Mouse (Mus musculus) forebrain, embryonic 10.5 days (tissue): ENCODE data around the gene Gak. TPM values are rescaled to one million over a fixed set of nuclear protein-coding genes. Genes with fewer than 3 reads are reported as not detected.

Source experiments
- DNase-seq: peaks from one replicate; pipeline ENCODE4 v3.0.0-alpha.2; 2017; ENCODE audit warnings: low spot score; ENCODE audit errors: extremely low spot score
- H3K27ac ChIP-seq: fragments of 300-500 bp; sonication (generic); 2 replicates; pipeline ENCODE4 v1.5.1; 2016; ENCODE audit warnings: mild to moderate bottlenecking
- H3K27me3 ChIP-seq: fragments of 300-500 bp; sonication (generic); 2 replicates; pipeline ENCODE4 v1.6.1; 2016; ENCODE audit warnings: mild to moderate bottlenecking; ENCODE audit not compliant: poor library complexity, severe bottlenecking
- H3K36me3 ChIP-seq: fragments of 300-500 bp; sonication (generic); replicated peaks from 2 replicates; pipeline ENCODE4 v1.6.1; 2016; ENCODE audit warnings: mild to moderate bottlenecking, moderate library complexity
- H3K4me1 ChIP-seq: fragments of 300-500 bp; sonication (generic); 2 replicates; pipeline ENCODE4 v1.6.1; 2016
- H3K4me3 ChIP-seq: fragments of 300-500 bp; sonication (generic); 2 replicates; pipeline ENCODE4 v1.5.1; 2016; ENCODE audit warnings: mild to moderate bottlenecking, moderate library complexity
- H3K9me3 ChIP-seq: fragments of 300-500 bp; sonication (generic); 2 replicates; pipeline ENCODE4 v1.6.1; 2016; ENCODE audit warnings: mild to moderate bottlenecking, moderate library complexity
- WGBS: fragments of 180-500 bp; shearing (Covaris S2); methylation state at CpG from one replicate; pipeline ENCODE4 v1.1.7; 2016; 5-methylcytosine and 5-hydroxymethylcytosine counted together
- polyA plus RNA-seq: library from polyadenylated mRNA; unstranded; fragments of >200 nt; fragmentation: Nextera tagmentation; extraction: Ambion mirVana; gene quantifications from 2 replicates; pipeline ENCODE4 v1.2.1, GENCODE M21; 2016

The Gak gene
- 62.8 and 64.2 TPM in 2 replicates for polyA plus RNA-seq

DNA sequence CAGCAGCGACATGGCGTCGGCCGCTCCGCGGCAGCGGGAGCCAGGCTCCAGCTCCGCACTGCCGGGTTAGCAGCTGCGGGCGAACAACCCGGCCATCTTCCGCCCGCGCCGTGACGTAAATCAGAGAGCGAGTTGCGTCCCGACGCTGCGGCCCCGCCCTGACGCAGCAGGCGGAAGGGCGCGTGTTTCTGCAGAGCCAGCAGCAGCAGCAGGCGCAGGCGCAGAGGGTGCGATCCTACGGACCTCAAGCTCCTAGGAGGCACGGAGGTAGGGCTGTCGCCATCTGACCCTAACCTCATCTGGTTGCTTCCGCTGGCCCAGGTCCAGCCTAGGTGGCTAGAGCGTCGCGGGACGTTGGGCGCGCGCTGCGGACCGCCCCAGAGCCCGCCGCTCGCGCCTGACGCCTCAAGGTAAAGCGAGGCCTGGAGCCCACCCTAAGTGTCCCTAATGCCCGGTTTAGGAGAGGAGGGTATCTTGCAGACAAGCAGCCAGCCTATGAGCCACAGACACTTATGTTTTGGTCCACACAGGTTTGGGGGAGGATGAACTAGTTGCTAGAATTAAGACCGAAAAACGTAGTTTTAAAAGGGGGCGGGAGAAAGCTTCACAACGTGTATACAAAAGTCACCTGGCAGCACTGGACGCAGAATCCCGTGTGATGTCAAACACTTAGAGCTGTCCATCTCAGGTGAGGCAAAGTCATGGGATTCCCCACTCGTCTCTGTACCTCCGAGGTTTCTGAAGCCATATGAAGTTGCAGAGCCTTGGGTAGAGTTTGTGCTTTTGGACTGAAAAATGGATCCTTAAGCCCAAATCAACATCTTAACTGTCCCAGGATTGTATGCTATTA is at the start of gene Gak, which contains the start of gene Tmem175:
Gene Gak, minus strand, starts transcription at position 122 of the 850 bp plus-strand sequence.
Gene Tmem175, plus strand, starts transcription at position 137 of the 850 bp plus-strand sequence.
- H3K9me3 ChIP-seq, result no peaks in the 10 kb centered on the region
- H3K4me1 ChIP-seq, result peaks cover 24% of the 10 kb centered on the region
- under 1% methylated on average over 58 of the region's 58 CpGs for WGBS
- H3K4me3 ChIP-seq, result peak within 1 kb of the TSS; percentile 83
- H3K27me3 ChIP-seq, result no peaks in the 10 kb centered on the region
- H3K36me3 ChIP-seq, result no peaks in the 10 kb centered on the region; the same call in 1 of the 2 replicates
- DNase-seq, result peak; percentile 92
- H3K27ac ChIP-seq, result peak within 1 kb of the TSS; percentile 90

DNA sequence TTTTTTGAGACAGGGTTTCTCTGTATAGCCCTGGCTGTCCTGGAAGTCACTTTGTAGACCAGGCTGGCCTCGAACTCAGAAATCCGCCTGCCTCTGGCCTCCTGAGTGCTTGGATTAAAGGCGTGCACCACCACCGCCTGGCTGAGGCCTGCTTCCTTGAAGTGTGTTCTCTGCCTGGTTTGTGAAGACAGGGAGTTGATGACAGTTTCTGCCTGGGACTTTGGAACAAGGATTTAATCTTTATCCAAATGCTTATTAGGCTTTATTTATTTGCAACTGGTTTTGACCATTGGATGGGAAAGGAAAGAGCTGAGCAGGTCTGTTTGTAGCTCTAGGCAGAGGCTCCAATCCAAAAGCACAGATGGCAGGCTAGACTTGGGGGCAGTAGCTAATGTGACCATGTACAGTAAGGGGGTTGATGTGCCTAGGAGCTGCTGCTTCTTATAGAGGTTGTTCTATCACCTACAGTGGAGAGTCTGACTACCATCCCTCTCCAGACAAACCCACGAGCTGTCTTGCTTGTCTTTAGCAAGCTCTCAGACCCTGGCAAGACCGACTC is 48.8 kb upstream of the Gak start:
- H3K4me1 ChIP-seq, result peaks cover 17% of the 10 kb centered on the region
- no peak overlapping the region for H3K4me3 ChIP-seq
- peaks cover 11% of the 10 kb centered on the region; the same call in 1 of the 2 replicates for H3K36me3 ChIP-seq
- no peaks in the 10 kb centered on the region for H3K27me3 ChIP-seq
- 84% methylated on average over 6 of the region's 6 CpGs for WGBS
- peak overlapping the region; percentile 89 for H3K27ac ChIP-seq
- no peak for DNase-seq
- H3K9me3 ChIP-seq, result no peaks in the 10 kb centered on the region

DNA sequence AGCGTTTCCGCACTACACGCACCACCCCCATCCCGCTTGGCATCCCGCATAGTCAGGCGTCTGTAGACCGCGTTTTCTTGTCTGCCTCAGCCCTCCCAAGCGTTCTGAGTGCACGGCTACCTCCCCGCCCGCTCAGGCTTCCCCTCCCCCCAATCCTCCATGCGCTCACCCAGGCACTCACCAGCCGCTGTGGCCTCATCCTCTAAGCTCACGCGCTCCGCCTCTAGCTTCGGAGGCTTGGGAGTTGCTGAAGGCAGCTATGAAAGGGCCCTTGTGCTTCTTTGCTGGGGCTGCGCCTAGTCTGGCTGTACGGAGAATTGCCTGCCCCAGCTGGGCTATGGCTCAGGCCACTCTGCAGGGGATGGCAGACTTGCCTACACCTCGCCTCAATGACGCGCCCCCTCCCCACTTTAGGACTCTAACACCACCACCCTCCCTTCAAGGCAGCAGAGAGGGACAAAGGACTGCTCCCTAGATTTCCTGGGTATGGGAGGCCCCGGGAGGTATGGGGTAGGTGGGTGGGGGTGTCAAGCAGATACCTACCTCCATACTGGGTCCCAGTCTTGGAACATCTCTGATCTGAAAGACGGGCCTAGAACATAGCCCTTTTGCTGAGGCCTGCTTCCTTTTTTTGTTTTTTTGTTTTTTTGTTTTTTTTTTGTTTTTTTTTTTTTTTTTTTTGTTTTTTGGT is 48.2 kb upstream of the Gak start:
- WGBS, result 5% methylated on average over 25 of the region's 25 CpGs
- peak overlapping the region; percentile 50 for H3K4me3 ChIP-seq

DNA sequence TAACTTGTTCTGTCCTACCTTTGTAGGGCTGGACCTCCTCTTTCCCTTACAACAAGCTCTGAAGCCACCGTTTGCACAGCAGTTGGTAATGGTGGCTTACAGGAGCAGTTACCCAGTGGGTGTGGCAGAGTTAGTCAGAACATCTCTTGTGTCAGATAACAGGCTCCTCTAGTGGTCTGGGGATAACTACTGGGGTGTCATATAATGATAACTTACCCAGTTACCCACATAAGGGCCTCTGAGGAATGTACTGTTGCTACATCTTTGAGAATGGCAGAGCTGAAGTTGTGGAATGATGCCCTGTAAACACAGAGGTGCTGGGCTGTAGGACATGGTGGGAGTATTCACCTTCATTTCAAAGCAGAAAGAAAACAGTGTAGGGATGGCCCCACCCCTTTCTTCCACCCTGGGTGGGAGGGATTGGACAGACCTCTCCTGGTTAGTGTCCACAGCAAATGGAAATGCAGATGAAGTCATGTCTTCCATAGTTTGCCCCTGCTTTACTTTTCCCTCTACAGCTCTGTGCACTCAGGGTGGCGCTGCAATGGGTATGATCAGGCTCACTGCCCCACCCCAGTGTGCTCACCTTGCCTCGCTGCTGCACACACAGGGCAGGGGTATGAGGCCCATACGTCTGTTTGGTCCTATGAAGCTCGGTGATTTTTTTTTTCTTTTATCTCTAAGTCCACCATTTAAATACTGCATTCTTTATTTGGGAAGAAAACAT is 47.4 kb upstream of the Gak start:
- H3K4me3 ChIP-seq, result peak overlapping the region; percentile 50
- DNase-seq, result no peak
- 14% methylated on average over 5 of the region's 5 CpGs for WGBS
- H3K36me3 ChIP-seq, result peaks cover 25% of the 10 kb centered on the region
- no peaks in the 10 kb centered on the region for H3K9me3 ChIP-seq
- peak overlapping the region; percentile 89 for H3K27ac ChIP-seq
- H3K27me3 ChIP-seq, result no peaks in the 10 kb centered on the region
- peaks cover 17% of the 10 kb centered on the region for H3K4me1 ChIP-seq

More for the DNA sequence above, 48.2 kb upstream of the Gak start:
- H3K36me3 ChIP-seq, result peaks cover 18% of the 10 kb centered on the region
- DNase-seq, result peak; percentile 79
- H3K9me3 ChIP-seq, result no peaks in the 10 kb centered on the region
- no peaks in the 10 kb centered on the region for H3K27me3 ChIP-seq
- H3K4me1 ChIP-seq, result peaks cover 17% of the 10 kb centered on the region
- H3K27ac ChIP-seq, result peak overlapping the region; percentile 89

DNA sequence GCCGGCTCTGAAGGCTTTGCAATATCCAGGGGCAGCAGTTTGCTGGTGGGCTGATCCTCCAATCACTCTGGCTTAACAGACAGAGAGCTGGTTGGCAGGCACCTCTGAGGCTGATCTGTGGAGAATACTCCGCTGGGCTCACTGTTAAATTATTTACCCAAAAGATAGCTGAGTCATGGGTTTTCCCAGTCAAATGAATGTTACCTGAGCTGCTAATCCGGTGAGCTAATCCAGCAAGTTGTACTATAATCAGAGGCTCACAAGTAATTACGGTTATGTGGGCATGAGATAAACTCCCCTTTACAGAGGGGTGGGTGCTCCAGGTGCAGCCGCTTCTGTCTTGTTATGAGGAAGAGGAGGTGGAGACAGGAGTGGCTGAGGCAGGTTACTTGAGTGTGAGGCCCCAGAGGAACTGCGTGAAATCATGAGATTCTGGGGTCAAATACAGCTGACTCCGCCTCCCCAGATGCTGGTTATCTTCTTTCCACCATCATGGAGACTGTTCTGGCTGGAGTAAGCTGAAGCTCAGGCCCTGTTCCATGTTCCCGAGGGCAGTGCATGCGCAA is 45.8 kb upstream of the Gak start, which contains the start of gene Slc26a1:
Gene Slc26a1, minus strand, starts transcription at position 319 of the 566 bp plus-strand sequence.
- peaks cover 30% of the 10 kb centered on the region for H3K36me3 ChIP-seq
- H3K9me3 ChIP-seq, result no peaks in the 10 kb centered on the region
- no peak within 1 kb of the TSS for H3K4me3 ChIP-seq
- WGBS, result 78% methylated on average over 9 of the region's 9 CpGs
- no peak for DNase-seq
- H3K27me3 ChIP-seq, result no peaks in the 10 kb centered on the region
- peak within 1 kb of the TSS; percentile 6; the same call in 1 of the 2 replicates for H3K27ac ChIP-seq
- peaks cover 20% of the 10 kb centered on the region for H3K4me1 ChIP-seq

DNA sequence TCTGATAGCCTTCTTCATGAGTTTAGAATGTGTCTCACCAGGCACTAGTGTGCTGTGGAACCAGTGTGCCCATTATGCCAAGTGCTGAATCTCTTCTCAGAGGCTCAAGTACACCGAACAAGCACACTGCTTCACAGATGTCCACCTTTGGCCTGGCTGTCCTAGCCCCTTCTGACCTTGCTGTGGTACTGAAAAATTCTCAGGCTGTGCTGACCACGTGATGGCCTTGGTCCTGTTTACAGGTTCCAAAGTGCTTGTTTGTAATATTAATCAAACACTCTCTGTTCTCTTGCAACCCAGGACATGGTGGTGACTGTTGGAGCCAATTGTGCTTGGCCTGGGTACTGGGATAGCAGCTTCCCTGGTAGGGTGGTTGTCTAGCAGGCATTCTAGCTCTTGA is 45.1 kb upstream of the Gak start:
- Histone ChIP-seq H3K4me1 (peaks cover 27% of the 10 kb centered on the region), H3K27ac (no peak overlapping the region), H3K36me3 (peaks cover 28% of the 10 kb centered on the region), H3K4me3 (no peak overlapping the region), H3K27me3 (no peaks in the 10 kb centered on the region), H3K9me3 (no peaks in the 10 kb centered on the region)
- DNase-seq, result no peak
- WGBS, result 91% methylated on average over 2 of the region's 2 CpGs

DNA sequence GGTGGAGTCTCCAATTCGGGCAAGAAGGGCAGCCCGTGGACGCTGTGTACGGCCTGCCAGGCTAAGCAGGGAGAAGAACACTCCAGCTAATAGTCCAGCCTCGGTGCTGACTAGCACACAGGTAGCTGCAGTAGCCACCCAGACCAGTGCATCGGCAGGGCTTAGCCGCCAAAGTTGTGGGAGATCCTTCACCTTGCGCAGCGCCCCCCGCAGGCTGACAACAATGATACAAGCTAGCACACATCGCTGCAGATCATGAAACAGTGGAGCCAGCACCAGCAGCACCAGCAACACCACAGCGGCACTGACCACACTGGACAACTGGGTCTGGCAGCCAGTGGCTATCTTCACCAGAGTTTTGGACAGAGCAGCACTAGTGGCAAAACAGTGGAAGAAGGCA is 42.2 kb upstream of the Gak start:
- WGBS, result 95% methylated on average over 12 of the region's 12 CpGs
- H3K4me1 ChIP-seq, result peaks cover 25% of the 10 kb centered on the region
- H3K9me3 ChIP-seq, result no peaks in the 10 kb centered on the region
- no peak overlapping the region for H3K27ac ChIP-seq
- H3K36me3 ChIP-seq, result peaks cover 28% of the 10 kb centered on the region
- no peak overlapping the region for H3K4me3 ChIP-seq
- DNase-seq, result no peak
- H3K27me3 ChIP-seq, result no peaks in the 10 kb centered on the region

DNA sequence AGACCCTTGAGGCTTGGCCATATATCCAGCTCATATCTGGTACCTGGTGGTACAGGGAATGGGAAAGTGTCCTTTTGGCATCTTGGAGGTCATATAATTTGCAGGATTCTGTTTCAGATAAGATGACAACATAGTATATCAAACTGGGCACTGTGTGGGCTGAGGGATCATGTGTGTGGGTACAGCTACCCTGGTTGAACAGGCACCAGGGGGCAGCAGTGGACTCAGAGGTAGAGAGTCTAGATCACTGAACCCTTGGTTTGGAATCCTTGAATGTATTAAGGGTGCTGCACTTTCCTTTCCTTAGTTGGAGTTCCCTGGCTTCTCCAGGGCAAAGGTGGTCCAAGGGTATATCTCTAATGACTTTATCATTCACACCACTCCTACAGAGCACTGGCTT is 41.2 kb upstream of the Gak start:
- DNase-seq, result no peak
- no peaks in the 10 kb centered on the region for H3K9me3 ChIP-seq
- H3K4me1 ChIP-seq, result peaks cover 20% of the 10 kb centered on the region
- H3K36me3 ChIP-seq, result peaks cover 28% of the 10 kb centered on the region
- H3K27me3 ChIP-seq, result no peaks in the 10 kb centered on the region
- no peak overlapping the region; the same call in 1 of the 2 replicates for H3K4me3 ChIP-seq
- H3K27ac ChIP-seq, result no peak overlapping the region

DNA sequence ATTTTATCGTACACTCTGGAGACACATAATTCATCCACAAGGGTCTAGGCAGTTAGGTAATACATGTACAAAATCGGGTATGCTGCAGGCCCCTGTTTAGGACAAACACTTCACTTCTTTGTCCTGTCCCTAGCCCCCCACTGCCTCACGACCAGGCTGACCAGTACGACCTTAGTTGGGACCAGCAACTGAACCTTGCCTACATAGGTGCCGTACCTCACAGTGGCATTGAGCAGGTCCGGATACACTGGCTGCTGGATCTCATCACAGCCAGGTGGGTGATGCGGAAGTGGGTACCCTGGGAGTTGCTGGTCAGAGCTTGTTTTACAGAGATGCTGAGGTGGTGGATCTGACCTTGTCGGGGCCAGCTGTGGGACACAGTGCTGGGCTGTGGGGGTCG is 40.4 kb upstream of the Gak start:
- WGBS, result 83% methylated on average over 9 of the region's 9 CpGs
- Histone ChIP-seq H3K27me3 (no peaks in the 10 kb centered on the region), H3K27ac (peak overlapping the region; percentile 93), H3K36me3 (peaks cover 28% of the 10 kb centered on the region), H3K9me3 (no peaks in the 10 kb centered on the region), H3K4me1 (peaks cover 20% of the 10 kb centered on the region), H3K4me3 (peak overlapping the region; percentile 60)
- DNase-seq, result no peak

DNA sequence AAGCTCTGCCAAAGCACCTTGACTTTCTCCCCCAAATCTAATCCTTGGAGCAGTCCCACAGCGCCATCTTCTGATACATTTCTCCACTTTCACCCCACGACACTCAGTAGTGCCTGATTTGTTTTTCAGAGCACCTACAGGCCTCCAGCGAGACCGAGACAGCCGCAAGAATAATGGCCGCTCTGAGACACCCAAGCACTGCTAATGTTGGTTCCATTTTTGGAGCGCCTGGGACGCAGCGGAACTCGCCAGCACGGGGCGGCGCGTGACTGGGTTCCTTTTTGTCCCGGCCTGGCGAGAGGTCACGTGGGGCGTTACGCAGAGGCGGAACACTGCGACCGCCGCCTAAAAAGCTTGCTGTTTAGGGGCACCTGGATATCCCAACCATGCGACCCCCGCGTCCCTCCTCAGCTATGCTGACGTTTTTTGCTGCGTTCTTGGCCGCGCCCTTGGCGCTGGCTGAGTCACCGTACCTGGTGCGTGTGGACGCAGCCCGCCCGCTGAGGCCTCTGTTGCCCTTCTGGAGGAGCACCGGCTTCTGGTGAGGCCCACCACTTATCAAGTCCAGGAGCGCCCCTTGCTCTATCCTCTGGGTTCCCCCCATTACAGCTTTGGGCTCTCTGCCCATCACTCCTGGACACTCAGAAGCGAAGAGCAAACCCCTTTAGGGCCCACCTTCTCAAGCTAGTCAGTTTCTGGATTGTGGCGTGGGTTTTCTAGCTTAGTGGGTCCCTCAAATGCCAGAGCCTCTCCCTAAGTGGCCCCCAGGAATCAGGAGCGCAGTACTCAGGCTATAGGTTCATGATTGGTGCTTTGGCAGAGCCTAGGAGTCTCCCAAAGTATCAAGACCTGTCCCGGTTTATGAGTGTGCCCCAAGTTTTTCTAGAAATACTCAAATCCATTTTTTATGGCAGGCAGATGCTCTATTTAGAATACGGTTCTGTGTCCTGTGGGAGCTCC is 39.7 kb upstream of the Gak start, which contains the start of gene Dgkq:
Gene Dgkq, minus strand, starts transcription at position 696 of the 960 bp plus-strand sequence.
- H3K9me3 ChIP-seq, result no peaks in the 10 kb centered on the region
- peaks cover 28% of the 10 kb centered on the region for H3K36me3 ChIP-seq
- WGBS, result 7% methylated on average over 43 of the region's 43 CpGs
- H3K4me1 ChIP-seq, result peaks cover 20% of the 10 kb centered on the region
- peak within 1 kb of the TSS; percentile 93 for H3K27ac ChIP-seq
- no peaks in the 10 kb centered on the region for H3K27me3 ChIP-seq
- DNase-seq, result peak; percentile 83
- H3K4me3 ChIP-seq, result peak within 1 kb of the TSS; percentile 60

DNA sequence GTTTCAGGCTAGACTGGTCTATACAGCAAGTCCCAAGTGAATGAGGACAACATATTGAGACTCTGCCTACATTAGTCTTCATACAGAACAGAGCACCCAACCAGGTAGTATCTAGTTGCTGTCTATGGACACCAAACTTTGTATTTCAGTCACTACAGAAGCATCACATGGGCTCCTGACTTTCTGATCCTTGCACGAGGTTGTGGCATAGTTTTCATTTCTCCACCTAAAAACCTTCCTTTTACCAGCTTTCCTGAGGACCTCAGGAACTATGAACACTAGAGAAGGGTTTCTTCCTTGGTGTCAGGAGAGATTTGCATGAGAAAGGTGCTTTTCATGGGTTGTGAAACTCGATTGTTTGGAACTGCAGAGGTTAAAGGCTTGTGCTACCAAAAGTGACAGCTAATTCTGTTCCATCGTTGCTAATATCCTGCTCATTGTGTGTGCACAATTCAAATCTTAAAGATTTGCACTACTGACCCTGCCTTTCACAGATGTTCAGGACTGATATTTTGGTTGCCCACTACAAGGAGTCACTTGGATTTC is 38.9 kb upstream of the Gak start:
- WGBS, result 21% methylated on average over 3 of the region's 3 CpGs
- Histone ChIP-seq H3K27ac (peak overlapping the region; percentile 93), H3K9me3 (no peaks in the 10 kb centered on the region), H3K4me1 (peaks cover 20% of the 10 kb centered on the region), H3K27me3 (no peaks in the 10 kb centered on the region), H3K4me3 (peak overlapping the region; percentile 60), H3K36me3 (peaks cover 22% of the 10 kb centered on the region)
- DNase-seq, result no peak
